Mouse (Mus musculus) cerebellum, adult 9-11 months (tissue): ENCODE data around the gene Nsun5.

ENCODE experiments used
- DNase-seq: peaks from one replicate; pipeline ENCODE4 v3.0.0; 2022

Gene Nsun5

DNA sequence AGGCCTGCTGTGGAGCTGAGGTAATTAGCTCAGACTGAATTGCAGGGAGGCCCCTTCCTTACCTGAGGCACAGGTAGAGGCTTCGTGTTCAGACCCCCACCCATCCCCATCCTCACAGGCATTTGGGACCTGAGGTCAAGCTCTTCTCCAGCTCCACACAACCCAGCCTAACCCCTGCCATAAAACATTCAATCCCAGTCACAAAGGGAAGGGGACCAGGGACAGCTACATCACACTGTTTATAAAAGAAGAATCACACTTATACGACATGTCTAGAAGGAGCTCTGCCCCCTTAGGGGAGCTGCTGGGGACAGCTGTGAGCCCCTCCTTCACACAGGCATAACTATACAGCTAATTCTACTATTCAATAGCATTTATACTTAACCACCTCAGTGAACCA is 6.6 kb downstream of the Nsun5 start:
- no peak for DNase-seq

GRCm38 (mm10) chr5:135380681-135381080 is 10.9 kb downstream of the Nsun5 start:
- no peak for DNase-seq

DNA sequence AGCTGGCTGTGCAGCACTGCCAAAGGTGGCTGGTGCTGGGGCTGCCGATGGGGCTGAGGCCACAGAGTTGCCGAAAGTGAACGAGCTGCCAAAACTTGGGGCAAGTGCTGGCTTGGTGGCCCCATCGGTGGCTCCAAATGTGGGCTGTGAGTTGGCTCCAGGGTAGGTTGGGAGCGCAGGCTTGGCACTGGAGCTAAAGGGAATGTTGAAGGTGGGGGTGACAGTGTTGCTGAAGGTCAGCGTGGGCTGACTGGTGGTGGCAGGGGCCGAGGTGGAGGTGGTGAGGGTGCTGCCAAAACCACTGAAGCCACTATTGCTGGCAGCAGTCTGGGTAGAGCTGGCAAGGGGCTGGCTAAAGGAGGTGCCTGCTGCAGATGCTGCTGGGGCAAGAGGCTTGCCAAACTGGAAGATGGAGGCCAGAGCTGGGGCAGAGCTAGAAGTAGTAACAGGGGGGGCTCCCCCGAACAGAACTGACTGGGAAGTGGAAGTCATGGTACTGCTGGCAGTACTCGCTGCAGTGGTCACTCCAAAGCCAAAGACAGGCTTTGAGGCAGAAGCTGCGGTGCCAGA is 11.7 kb downstream of the Nsun5 start:
- no peak for DNase-seq

GRCm38 (mm10) chr5:135382746-135383145 is 13.0 kb downstream of the Nsun5 start:
- DNase-seq, result no peak

DNA sequence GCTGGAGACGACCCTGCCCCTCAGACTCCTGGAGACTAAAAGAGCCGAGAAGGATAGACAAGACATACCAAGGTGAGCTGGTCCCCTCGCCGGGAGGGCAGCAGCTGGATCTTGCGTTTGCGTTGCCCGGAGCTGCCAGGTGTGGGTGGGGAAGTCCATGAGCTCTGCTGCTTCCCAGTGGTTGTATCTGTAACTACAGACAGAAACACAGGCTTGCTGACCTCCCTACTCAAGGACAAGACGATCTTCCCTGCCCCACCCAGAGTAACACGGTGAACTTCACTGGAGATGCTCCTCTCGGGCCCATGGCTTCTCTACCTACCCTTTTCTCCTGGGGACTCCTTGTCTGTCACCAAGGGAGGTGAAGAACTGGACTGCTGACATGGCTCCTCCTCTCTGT is 14.0 kb downstream of the Nsun5 start:
- no peak for DNase-seq

DNA sequence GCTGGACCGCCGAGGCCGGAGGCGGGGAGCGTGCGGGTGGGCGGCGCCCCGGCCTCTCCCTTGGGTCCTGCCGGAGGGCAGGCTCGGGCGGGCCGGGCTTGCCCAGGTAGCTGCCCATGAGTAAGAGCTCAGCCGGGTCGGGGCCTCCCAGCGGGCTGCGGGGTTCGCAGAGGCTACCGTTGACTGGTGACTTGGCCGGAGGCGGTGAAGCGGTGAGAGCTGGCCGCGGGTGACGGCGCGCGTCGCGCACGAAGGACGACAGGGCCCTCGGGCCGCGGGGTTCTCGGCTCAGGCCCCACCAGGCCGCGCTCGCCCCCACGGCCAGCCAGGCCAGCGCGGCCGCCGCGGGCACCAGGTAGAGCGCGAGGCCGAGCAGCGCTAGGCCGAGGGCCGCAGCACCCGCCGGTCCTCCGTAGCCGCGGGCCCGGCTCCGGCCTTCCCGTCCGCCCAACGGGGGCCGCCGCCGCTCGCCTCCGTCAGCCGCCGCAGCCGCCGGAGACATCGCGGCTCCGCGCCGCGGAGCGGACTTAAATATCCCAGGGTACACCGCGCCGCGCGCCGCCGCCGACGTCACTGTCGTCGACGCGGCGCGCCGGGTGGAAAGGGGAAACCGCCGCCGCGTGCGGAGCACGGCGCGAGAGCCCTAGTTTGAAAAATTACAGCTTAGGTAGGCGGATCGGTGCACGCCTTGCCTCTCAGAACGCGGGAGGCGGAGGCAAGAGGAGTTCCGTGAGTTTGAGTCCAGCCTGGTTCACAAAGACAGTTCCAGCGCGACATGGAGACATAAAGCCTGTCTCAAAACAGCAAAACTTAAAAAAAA is 24.5 kb downstream of the Nsun5 start, which contains the start of gene Pom121:
TSS of gene Pom121 (minus strand) at position 543 of the 820 bp plus-strand sequence.
- DNase-seq, result peak; percentile 80

GRCm38 (mm10) chr5:135395826-135396225 is 26.1 kb downstream of the Nsun5 start:
- no peak for DNase-seq

DNA sequence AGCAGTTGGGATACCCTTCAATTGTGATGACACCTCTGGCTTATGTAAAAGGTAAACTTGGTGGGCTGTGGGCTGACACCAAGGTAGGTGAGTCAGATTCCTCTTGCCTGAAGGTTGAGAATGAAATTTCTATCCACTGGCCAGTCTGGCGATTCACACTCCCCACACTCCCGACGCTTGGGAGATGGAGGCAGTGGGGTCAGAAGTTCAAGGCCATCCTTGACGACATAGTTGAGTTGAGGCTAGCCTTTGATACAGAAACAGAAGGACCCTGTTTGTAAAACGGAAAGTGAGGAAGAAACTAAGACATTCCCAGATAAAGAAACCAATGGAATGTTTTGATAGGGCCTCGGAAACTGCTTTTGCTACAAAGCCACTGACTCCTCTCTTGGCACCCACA is 29.6 kb downstream of the Nsun5 start:
- no peak for DNase-seq

GRCm38 (mm10) chr5:135400244-135400643 is 30.5 kb downstream of the Nsun5 start:
- DNase-seq, result peak; percentile 42

- no peak for DNase-seq
These were observed 34.9 kb downstream of the Nsun5 start for GRCm38 (mm10) chr5:135404623-135405022.

DNA sequence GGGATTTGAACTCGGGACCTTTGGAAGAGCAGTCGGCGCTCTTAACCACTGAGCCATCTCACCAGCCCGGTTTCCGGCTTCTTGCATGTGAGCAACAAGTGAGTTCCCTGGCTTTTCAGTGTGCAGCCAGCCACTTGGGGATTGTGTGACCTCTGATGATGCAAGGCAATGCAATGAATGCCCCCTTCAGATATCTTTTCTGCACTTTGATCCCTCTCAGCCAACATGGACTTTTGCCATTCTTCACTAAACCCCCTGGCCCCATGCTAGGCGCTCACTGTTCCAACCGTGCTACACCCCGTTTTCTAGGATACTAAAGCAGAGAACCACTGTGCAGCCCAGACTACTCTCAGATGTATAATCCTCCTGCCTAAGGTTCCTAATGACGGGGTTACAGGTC is 35.7 kb downstream of the Nsun5 start:
- DNase-seq, result no peak

DNA sequence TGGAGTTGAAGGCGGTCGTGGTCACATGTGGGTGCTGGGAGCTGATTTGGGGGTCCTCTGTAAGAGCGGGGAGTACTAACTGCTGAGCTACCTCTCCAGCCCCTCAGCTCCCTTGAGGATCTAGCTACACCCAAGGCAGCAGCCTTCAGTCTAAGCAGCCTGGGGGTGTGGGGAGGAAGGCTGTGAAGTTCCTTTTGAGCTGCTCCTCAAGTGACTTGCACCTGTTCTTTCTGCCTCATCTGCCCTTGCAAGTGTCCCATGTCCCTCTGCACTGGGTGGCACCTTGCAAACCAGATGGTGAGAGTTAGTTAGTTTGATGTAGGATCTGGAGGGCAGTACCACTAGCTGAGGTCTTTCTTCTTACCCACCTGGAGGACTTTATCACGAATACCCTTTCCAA is 38.4 kb downstream of the Nsun5 start:
- DNase-seq, result no peak

- no peak for DNase-seq
These were observed 40.5 kb downstream of the Nsun5 start for GRCm38 (mm10) chr5:135410266-135410665.
